Mouse (Mus musculus): Measurements from ENCODE around the gene Fndc3b.

The Fndc3b gene

GRCm38 (mm10) chr3:27592728-27593484 lies 118.2 kb downstream of the Fndc3b start:
- DNase-seq (ENCODE audit: low spot score in 2 of 2) = no peak

DNA sequence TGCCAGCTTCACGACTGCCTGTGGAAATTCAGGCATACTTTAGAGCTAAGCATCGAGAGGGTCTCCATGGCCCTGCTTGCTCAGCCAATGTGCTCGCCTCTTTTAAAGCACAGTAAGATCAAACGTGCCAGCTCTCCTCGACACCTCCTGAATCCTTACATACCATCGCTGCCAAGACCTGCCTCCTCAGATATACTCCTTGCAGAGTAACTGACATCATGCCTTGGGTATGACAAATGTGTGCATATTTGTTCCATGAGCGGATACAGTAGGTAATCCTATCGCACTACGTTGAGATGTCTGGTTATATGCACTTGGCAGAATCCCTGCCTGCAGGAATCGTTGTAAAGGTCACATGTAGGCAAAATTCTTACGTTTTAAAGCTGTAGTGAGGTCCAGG lies 120.3 kb downstream of the Fndc3b start:
- DNase-seq (ENCODE audit: low spot score in 2 of 2) = no peak

GRCm38 (mm10) chr3:27589305-27589704 lies 121.8 kb downstream of the Fndc3b start:
- no peak for DNase-seq (ENCODE audit: low spot score in 2 of 2)

DNA sequence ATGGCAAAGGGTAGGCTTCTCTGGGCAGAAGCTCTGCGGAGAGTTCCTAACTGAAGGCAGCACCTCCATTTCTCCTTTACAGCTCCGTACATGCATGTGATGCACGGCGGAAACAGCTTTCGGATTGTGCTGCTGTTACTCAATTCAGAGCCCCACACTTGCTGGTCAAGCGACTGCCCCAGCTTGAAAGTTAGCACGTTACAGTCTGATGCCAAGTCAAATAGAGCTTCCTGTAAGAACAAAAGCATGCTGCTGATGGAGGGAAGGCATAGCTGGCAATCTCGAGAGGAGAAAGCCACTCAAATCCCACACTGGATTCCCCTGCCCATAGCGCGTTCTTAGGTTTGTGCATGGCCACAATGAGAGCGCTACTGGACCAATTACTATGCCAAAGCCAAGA lies 122.5 kb downstream of the Fndc3b start:
- no peak for DNase-seq (ENCODE audit: low spot score in 2 of 2)

- DNase-seq (ENCODE audit: low spot score in 2 of 2) = no peak
Observed at GRCm38 (mm10) chr3:27584607-27585605, 126.2 kb downstream of the Fndc3b start.

DNA sequence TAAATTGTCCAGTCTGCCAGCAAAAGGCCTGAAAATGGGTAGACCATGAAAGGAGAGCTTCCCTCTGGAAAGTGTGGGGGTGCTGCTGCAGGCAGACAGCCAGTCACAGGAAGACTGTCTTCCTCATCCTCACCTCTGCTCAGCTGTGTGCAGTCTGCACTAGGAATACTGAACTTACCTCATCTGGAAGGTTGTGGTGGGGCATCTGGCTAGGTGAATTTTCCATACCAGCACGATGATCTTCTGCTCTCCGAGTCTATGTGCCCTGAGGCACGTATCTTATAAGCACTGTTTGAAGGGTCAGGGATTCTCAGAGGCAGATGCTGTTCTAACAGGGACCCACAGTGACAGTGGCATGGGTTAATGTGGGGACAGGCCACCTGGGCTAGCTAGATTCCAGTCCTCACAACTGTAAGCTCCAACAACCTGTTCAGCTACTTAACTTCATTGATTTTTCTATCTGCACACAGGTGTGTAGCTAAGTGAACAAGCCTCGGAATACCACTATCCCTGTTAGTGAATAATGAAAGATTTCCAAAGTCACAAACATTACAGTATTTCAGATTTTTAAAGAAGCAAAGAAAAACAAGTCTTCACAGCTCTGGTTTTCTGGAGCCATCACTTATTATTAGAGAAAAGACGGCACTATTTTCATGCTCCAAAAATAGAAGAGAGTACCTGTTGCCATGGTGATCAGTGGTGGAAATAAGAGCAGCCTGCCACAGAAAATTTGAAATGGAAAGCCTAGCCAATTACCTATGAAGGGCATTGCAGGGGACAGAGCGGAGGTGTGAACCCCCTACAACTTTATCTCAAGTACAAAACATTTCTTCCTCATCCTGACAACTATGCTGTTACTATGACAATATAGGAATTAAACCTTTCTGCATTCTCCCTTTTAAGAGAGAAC lies 128.9 kb downstream of the Fndc3b start:
- DNase-seq (ENCODE audit: low spot score in 2 of 2) = no peak

DNA sequence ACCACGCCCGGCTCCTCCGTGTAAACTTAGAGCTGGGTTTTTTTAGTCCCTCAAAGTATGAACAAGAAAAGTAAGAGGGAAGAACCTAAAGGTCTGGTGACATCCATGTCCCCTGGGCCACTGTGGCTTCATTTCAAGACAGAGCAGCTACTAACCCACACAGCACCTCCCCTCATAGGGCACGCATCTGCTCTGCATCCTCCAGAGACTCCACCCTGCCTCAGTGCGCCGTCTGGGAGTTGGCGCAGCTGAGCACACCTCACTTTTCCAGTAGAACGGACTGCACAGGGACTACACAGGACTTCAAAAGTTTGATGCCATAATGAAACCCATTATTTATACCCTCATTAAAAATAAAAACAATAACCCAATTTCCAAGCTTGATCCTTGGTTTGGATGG lies 130.2 kb downstream of the Fndc3b start:
- DNase-seq (ENCODE audit: low spot score in 2 of 2) = no peak

DNA sequence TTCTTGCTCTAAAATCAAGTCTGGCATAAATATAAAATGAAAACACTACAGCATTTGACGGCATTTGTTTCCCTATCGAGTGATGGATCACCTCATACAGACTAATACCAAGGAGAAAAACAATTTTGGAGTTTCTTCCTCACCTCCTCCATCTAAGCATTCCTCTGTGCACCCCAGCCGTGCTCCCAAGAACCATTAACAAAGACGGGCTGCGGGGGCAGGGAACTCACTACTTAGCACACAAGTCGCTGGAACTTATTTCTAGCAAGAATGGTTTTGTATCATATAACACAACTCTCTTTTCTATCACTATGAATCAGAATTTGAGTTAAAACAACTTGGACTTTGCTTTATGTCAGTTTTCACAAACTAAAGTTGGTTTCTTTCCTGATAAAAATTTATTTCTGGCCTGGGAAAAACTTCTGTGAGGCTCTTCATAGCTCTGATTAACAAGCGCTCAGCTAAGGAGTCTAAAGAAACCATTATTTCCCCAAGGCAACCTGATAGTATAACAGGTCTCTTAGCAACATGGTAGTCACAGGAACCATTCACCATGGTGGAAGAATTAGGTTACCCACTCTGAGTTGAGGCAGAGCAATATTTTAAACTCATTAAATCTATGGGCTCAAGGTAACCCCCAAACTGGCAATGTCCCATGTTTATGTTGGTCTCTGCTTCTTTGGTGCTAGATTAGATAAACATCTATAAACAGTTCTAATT lies 131.1 kb downstream of the Fndc3b start:
- DNase-seq (ENCODE audit: low spot score in 2 of 2) = no peak

- DNase-seq (ENCODE audit: low spot score in 2 of 2) = peak in 1 of 2 experiments; percentile 28
Observed at GRCm38 (mm10) chr3:27579229-27579628, 131.9 kb downstream of the Fndc3b start.

GRCm38 (mm10) chr3:27577349-27578025 lies 133.6 kb downstream of the Fndc3b start:
- no peak for DNase-seq (ENCODE audit: low spot score in 2 of 2)

DNA sequence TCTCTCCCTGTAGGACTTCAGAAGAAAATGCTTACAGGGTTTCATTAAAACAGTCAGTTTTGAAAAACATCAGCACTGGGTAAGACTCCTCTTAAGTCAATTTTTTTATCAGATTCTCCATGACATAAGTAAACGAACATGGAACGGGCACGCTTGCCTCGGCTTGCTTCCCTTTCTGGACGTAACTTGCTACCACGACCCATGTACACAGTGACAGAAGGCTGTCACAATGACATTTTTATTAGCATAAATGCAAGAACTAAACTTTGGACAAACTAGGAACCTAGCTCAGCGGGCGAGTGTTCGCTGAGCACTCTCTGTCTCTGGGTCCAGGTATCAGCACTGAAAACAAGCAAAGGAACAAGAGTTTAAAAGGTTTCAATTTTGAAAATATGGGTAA lies 136.9 kb downstream of the Fndc3b start:
- no peak for DNase-seq (ENCODE audit: low spot score in 2 of 2)

DNA sequence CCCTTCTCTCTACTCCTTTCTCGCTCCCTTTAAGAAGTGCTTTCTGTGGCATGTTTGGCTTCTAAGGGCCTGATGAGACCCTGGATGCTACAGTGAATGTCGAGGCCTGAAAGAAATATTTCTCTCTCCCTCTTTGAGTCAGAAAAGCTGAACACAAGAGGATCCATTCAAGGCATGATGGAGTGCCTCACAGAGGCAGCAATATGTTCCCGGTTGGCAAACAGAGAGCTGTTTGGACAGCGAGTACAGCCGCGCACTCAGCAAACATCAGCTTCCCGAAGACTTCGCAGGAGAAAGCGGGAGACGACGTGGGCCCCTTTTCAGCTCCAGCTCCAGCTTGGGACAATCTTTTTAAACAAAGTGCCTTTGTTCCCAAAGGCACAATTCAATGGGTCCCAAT lies 137.6 kb downstream of the Fndc3b start:
- DNase-seq (ENCODE audit: low spot score in 2 of 2) = no peak

- no peak for DNase-seq (ENCODE audit: low spot score in 2 of 2)
Observed at GRCm38 (mm10) chr3:27572305-27572704, 138.8 kb downstream of the Fndc3b start.

DNA sequence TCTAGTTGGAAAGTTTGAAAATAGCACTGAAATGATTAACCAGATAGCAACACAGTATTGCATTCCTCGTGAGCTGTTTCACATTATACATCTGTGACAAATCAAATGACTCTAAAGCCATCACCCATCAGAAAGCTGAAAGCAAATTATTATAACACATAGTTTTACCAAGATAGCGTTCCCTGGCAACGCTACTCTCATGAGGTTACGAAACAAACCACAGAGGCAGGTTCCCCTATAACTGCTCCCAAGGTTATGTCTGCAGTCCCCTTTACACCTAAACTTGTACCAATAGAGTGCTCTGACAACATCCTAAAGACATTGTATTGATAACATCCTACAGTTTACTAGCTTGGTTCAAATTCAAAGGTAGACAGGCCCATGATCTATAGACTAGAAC lies 145.8 kb downstream of the Fndc3b start:
- DNase-seq (ENCODE audit: low spot score in 2 of 2) = no peak

GRCm38 (mm10) chr3:27563047-27563624 lies 148.0 kb downstream of the Fndc3b start:
- no peak for DNase-seq (ENCODE audit: low spot score in 2 of 2)

DNA sequence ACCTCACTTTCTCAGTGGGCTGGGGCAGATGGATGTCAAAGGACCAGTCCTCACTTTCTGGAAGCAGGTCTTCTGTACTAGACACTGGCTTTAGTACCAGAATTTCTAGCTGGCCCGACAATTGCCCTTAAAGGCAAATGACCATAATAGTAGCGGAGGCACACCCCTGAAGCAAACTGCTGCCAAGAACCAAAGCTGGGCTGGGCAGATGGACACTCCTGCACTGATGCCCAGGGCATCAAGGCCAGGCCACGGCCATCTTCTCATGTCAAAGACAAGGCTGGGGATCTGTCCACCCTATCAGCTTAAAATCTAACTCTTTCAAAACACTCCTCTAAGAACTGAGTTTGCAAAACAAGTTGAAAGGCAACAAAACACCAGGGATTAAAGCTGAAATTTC lies 148.6 kb downstream of the Fndc3b start:
- no peak for DNase-seq (ENCODE audit: low spot score in 2 of 2)

DNA sequence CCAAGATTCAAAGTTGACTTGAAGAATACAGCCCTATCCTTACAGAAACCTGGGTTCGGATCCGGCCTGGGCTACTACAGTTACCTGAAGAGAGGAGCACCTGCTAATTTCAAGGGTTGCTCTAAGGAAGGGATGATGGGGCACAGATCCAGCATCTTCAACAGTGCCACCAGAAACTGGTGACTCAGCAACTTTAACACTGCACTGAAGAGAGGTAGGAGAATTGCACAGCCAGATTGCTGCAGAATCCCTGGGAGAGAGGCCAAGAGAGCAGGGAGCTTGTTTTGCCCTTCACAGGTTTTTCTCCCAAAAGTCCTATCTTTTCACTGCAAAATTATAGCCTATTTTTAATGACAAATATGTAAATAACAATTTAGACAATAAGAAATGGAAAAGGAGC lies 149.2 kb downstream of the Fndc3b start:
- no peak for DNase-seq (ENCODE audit: low spot score in 2 of 2)

DNA sequence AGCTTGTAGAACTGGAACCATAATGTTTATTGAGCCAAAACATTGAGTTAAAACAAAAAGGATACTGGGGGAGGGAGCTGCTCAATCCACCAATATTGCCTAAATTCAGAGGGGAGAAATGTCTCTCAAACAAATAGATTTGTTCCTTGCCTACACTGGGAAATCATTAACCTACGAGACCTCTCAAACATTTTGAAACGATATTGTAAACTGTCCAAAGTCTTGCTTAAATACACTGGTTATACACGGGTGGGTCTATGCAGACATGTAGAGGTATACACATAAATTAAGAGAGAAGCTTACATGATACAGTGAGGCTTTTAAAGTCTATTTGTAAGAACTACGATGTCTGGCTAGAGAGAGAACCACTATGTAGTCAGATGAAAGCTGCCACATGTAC lies 151.8 kb downstream of the Fndc3b start:
- no peak for DNase-seq (ENCODE audit: low spot score in 2 of 2)

DNA sequence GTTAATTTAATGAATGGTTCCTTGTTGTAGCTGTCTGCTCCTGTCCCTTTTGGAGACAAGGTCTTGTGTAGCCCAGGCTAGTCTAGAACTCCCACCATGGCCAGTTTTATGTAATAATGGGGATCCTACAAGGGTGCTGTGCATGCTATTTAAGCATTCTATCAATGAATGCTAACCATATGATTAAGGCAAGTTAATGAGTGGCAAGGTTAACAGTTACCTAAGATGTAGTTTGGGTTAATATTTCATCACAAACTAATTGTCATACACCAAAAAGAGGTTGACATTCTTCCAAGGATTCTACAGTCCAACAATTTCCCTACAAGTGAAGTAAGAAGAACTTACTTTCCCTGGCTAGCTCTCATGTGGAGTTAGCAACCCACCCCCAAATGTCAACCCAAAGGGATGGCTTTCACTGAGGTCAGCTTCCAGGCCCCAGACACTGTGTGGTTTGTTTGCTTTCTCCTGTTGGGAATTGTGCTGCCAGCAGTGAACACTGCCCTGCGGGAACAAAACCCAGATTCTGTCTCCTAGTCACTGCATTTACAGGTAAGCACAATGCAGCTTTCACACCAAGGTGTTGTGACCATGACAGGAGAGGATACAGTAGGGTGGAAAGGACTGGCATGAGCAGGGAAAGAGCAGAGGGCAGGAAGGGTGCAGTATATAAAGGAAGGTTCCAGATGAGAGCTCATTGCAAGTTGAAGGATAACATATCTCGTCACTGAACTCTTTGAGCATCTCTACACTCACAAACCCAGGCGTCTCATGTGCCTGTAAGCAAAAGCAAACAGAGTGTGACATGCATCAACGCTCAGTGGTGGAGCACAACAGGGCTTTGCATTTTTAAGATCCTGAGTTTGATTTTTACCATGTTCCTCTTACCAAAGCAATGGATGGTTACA lies 153.8 kb downstream of the Fndc3b start:
- DNase-seq (ENCODE audit: low spot score in 2 of 2) = no peak

Data from natural killer cell, adult 2 months (primary cell).